Mouse (Mus musculus): Measurements from ENCODE around the gene Timm22. TPM values are rescaled to one million over a fixed set of nuclear protein-coding genes. Genes with fewer than 3 reads are reported as not detected.

Timm22 gene
- polyA plus RNA-seq (2017; shearing (Covaris generic)), result 68.3 TPM

DNA sequence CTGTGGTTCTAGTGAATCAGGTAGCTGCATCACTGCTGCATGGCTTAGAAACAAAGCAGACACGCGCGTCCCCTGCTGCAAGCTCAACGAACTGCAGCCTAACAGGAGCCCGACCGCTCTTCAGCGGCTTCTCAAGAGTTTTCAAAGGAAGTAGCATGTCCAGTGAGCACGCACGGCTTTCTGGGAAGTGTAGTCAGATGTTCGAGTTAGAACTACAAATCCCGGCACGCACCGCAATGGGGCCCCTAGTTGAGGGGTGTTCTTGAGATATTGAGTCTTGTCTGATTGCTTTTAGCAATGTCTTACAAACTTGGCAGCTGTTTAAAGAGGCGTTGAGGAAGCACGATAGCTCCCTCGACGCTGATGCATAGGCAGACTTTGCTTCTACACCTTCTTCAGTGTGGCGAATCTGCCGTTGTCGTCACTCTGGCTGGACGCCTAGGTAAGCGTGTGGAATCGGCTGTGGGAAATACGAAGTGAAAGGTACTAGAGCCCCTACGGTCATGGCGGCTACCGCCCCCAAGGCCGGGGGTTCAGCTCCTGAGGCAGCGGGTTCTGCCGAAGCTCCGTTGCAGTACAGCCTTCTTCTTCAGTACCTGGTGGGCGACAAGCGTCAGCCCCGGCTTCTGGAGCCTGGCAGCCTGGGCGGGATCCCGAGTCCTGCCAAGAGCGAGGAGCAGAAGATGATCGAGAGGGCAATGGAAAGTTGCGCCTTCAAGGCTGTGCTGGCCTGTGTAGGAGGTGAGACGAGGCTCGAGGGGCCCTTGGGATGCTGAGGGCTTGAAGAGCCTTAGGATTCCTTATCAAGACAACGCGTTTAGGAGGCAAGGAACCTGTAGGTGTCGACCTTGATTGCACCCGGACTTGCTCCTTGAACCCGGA is at the start of gene Timm22:
Gene Timm22, plus strand, starts transcription at position 251 of the 882 bp plus-strand sequence.

DNA sequence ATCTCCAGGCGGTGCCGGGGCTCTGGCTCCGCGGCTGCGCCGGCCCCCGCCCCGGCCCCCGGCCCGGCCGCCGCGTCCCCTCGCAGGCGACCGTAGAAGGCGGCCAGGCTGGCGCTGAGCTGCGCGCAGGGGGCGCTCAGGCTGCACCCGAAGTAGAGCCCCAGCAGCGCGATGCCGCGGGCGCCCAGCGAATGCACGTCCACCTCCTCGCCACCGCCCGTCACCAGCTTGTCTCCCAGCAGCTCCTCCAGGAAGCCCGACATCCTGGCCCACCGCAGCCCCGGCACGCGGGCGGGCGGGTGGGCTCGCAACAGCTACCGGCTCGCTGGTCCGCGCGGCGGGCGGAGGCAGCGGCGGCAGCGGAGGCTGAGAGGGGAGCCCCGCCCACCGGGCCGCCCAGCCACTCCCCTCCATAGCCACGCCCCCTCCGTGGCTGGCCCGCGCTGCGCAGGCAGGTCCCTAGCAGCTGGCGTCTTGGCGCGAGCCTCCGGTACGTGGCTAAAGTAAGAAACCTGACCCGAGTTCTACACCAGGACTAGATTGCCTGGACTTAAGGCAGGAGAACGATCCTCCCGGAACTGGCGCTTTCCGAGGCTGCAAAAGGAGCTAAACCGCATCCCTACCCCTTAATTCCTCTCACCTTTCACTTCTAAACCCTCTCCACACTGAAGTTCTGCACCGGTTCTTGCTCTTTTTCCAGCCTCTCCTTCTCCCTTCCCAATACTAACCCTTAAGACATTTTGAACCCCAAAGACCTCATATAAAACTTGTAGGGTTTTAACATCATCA is 7.8 kb upstream of the Timm22 start, which contains the start of gene Nxn:
Gene Nxn, minus strand, starts transcription at position 343 of the 789 bp plus-strand sequence.

Other genes starting within 250 kb of the Timm22 start
- gene Vps53, start 227.3 kb upstream of the Timm22 start, polyA plus RNA-seq (2017; shearing (Covaris generic)), result 74.1 TPM
- gene Fam57a, start 227.3 kb upstream of the Timm22 start, polyA plus RNA-seq (2017; shearing (Covaris generic)), result 5.7 TPM
- not detected for gene Dbil5, start 189.3 kb upstream of the Timm22 start, polyA plus RNA-seq (2017; shearing (Covaris generic))
- gene Gemin4, start 189.3 kb upstream of the Timm22 start, polyA plus RNA-seq (2017; shearing (Covaris generic)), result 26.0 TPM
- 16.3 TPM for gene Mrm3, start 163.2 kb upstream of the Timm22 start, polyA plus RNA-seq (2017; shearing (Covaris generic))
- gene Glod4, start 163.2 kb upstream of the Timm22 start, polyA plus RNA-seq (2017; shearing (Covaris generic)), result 86.0 TPM
- gene Nxn, start 7.8 kb upstream of the Timm22 start, polyA plus RNA-seq (2017; shearing (Covaris generic)), result 0.63 TPM
- gene Abr, start 215.4 kb downstream of the Timm22 start, polyA plus RNA-seq (2017; shearing (Covaris generic)), result 24.9 TPM

All from CD4-positive, CD25-positive, alpha-beta regulatory T cell, adult 9 weeks (primary cell).